Mouse (Mus musculus) heart, postnatal 25 days (tissue): ENCODE data around the gene Cdh23. TPM values are rescaled to one million over a fixed set of nuclear protein-coding genes. Genes with fewer than 3 reads are reported as not detected.

Experiments
- DNase-seq: peaks from one replicate; pipeline ENCODE4 v3.0.0; 2022; ENCODE audit warnings: low spot score
- intact Hi-C: fragments of 180-260 bp; cut with DNase I; formaldehyde crosslinking; loops from one replicate; pipeline ENCODE4 v1.15.1; 2025
- total RNA-seq, 2 experiments: library from RNA; stranded (reverse); gene quantifications; 2 replicates each; pipeline ENCODE4 v1.2.3; 2021

The Cdh23 gene
- total RNA-seq, 2 experiments from 2014 or later: 5.4 to 5.9 TPM

GRCm38 (mm10) chr10:60354881-60355677, 341.2 kb downstream of the Cdh23 start:
- DNase-seq: no peak
- intact Hi-C loops: loop anchor here (2.0 kb wide), 1 partner anchor 14 kb away; no protein-coding TSS in a partner anchor

GRCm38 (mm10) chr10:60354003-60354325, 342.3 kb downstream of the Cdh23 start:
- DNase-seq: no peak
- intact Hi-C loops: loop anchor here (2.0 kb wide), 1 partner anchor 15 kb away; no protein-coding TSS in a partner anchor

DNA sequence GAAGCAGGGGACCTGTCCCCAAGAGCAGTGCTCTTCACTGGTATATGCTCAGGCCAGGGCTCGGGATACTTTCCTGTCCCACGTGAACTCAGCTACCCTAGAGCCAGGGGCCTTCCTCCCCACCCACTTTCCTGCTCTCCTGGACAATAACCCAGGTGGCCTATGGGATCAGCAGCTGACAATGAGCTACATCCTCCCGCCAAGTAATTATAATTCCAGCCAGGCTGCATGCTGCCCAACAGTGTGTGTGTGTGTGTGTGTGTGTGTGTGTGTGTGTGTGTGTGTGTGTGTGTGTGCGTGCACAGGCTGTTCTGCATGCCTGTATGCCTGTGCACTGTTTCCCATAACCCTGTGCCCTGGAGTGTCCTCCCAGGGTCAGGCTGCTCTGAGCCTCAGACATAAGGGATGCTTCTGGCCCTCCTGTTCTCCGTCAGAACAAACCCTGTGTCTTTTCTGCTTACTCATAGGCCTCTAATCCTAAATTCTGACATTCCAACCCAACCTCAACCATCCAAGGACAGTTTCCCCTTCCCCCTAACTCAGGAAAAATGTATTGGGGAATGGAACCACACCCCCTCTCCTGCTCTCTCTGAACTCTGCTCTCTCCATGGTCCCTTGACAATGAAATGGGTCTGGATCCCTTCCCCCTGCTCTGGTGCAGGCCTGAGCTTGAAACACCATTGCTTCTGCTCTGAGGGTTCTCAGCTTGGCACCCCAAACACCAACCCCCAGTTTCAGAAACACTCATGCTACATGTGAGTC, 342.9 kb downstream of the Cdh23 start:
- peak; percentile 57 for DNase-seq
- intact Hi-C loops: loop anchor here (2.0 kb wide), 1 partner anchor 15 kb away; no protein-coding TSS in a partner anchor

DNA sequence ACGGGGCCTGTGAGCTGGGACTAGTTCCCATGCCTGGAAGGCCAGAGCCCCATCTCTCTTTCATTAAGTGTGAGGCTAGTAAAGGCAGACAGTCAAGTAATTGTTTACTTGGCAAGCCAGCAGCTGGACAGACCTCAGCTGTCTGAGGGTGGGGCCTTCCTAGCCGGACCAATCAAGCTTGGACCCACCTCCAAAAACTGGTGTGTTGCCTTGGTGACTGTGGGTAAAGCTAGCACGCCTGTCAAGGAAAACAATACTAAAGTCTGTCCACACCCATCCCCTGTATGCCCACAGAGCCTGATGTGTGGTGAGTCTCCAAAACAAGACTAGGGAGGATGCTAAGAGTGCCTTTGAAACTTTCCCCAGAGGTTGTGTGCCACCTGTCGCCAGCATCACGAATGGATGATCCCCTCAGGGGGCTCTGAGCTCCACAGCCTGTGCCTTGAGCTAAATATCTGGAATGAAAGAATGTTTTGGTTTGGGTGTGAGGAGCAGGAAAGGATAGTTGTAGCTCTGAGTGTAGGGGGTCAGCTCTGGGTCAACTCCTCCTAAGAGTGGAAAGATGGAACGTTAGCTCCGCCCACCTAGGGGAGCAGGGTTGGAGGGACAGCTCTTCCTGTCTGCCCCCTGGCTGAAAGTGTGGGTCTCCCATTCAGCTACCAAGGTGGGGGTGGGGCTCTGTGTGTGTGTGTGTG, 344.4 kb downstream of the Cdh23 start:
- intact Hi-C loops: no loop called here
- DNase-seq: peak; percentile 78

DNA sequence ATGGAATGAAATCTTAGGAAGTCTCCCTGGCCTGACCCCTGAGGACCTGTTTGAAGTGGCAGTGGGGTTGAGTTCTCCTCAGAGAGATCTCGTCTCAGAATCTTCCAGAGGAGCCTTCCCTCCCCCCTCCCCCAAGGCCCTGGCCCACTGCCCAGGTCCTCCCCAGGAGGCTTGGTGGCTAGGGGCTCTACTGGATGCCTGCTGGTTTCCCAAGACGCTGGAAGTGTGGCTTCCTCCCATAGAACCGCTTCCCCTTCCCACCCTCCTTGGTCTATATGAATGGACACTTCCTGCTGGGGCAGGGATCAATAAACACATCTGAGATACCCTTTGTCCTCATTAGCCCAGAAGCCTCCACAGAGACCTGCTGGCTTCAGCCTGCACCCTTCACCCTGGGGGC, 345.0 kb downstream of the Cdh23 start:
- intact Hi-C loops: no loop called here
- no peak for DNase-seq

GRCm38 (mm10) chr10:60350805-60351167, 345.5 kb downstream of the Cdh23 start:
- intact Hi-C loops: no loop called here

GRCm38 (mm10) chr10:60350077-60350804, 346.0 kb downstream of the Cdh23 start:
- no peak for DNase-seq
- intact Hi-C loops: no loop called here

More at GRCm38 (mm10) chr10:60350805-60351167, 345.5 kb downstream of the Cdh23 start:
- DNase-seq: peak; percentile 78

DNA sequence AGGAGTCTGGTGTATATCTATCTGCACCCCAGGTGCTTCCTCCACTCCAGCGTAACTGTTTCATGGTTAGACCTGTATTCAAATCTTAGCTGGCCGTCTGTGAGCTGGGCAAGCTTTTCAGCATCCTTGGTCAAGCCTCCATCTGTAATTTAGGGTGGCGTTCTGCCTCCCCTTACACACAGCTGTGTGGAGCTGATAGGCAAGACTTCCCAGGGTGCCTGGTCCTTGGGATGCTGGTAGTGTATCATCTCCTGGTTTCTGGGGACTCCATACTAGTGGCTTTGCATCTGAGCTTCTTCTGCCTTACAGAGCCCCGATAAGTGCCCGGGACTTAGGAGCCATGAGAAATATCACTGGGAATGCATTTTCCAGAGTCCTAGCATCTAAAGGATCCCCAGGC, 346.6 kb downstream of the Cdh23 start:
- intact Hi-C loops: loop anchor here (5.0 kb wide), 1 partner anchor 58 kb away; no protein-coding TSS in a partner anchor
- no peak for DNase-seq

GRCm38 (mm10) chr10:60349056-60349455, 347.2 kb downstream of the Cdh23 start:
- DNase-seq: peak; percentile 70
- intact Hi-C loops: loop anchor here (5.0 kb wide), 1 partner anchor 58 kb away; no protein-coding TSS in a partner anchor

GRCm38 (mm10) chr10:60347768-60348610, 348.3 kb downstream of the Cdh23 start:
- intact Hi-C loops: loop anchor here (2.0 to 5.0 kb wide), 2 partner anchors 27 to 59 kb away; no protein-coding TSS in a partner anchor
- no peak for DNase-seq

GRCm38 (mm10) chr10:60346701-60347405, 349.4 kb downstream of the Cdh23 start, which contains the start of gene Vsir:
Vsir (plus strand) TSS chr10:60346851.
- DNase-seq: peak; percentile 78
- intact Hi-C loops: loop anchor here (2.0 to 5.0 kb wide), 2 partner anchors 28 to 60 kb away; no protein-coding TSS in a partner anchor

DNA sequence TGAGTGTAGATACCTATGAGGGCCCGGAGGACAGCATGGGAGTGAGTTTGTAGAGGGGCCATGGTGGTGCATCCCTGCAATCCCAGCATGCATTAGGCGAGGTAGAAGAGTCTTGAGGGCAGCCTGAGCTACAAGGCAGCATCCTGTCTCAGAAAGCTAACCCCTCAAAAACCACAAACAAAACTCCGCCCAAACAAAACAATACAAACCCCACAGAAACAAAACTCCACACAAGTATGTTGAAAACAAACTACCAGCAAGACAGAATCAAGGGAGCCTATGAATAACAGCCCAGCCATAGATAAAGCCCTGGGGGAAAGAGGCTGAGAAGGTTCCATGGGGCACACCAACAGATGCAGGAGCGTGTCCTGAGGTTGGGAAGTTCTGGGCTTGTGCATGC, 350.2 kb downstream of the Cdh23 start:
- no peak for DNase-seq
- intact Hi-C loops: loop anchor here (2.0 to 5.0 kb wide), 2 partner anchors 29 to 61 kb away; no protein-coding TSS in a partner anchor

DNA sequence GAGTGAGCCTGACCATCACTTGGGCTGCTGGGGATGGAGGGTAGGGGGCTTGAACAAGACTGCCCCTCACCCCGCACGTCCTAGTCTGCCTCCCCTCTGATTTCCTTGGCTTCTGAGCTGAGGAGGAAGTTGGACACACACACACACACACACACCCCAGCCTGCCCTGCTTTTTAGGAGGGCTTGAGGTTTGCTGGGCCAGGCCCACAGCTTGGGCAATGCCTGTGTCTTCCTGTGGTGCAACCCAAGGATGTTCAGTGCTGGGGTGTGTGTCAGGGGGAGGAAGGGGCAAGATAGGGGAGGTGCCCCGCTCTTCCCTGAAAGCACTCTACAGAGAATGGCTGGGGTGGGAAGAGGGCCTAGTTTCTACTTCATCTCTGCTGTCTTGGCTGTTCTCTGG, 352.2 kb downstream of the Cdh23 start:
- intact Hi-C loops: no loop called here
- no peak for DNase-seq

- no peak for DNase-seq
- intact Hi-C loops: no loop called here
Observed at GRCm38 (mm10) chr10:60341528-60341927, 354.8 kb downstream of the Cdh23 start.

GRCm38 (mm10) chr10:60335021-60335420, 361.3 kb downstream of the Cdh23 start:
- intact Hi-C loops: no loop called here
- DNase-seq: no peak

- DNase-seq: no peak
- intact Hi-C loops: no loop called here
Observed at GRCm38 (mm10) chr10:60334583-60334982, 361.7 kb downstream of the Cdh23 start.

DNA sequence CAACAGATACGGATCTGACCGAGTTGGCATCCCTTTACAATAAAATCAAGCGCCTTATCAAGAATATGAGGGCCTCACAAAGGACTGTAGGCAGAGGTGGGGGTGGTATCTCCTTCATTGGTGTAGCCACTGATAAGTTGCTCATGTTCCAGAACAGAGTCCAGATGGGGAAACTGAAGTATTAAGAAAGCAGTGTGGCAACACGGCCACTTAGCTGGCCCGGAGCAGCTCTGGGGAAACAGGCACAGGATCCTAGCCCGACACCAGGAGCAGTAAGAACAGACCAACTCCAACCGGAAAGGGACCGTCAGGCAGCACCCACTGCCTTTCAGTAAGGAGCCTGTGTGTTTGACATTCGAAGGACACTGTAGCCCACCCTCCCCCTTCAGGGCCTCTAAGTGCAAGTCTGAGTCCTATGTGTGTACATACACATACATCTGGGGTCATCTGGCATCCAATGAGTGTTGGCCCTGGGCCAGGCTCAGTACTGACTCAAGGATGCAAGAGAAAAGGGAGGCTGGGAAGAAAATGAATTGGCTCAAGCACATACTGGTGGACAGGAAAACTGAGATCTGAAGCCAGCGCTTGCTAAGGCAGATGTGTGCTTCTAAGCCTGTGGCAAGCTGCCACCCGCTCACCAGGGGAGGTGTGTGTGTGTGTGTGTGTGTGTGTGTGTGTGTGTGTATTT, 367.2 kb downstream of the Cdh23 start:
- no peak for DNase-seq
- intact Hi-C loops: no loop called here
